Mouse (Mus musculus): ENCODE measurements around the gene Slc22a12.

- no peak for TF ChIP-seq MAX (IDR thresholded peaks at IDR 0.05; ENCODE audit: low read length)
- TF ChIP-seq EP300 (IDR thresholded peaks at IDR 0.05; ENCODE audit: low read depth in 1 of 2, low read length in 2 of 2): no peak
- no peak for TF ChIP-seq CTCF (IDR thresholded peaks at IDR 0.05 in 2 of 3, conservative IDR thresholded peaks at IDR 0.05 in 1 of 3; ENCODE audit: control insufficient read depth in 1 of 3, insufficient read depth in 1 of 3, low read depth in 2 of 3, low read length in 3 of 3, poor library complexity in 1 of 3, severe bottlenecking in 1 of 3)
These were observed 14.8 kb downstream of the Slc22a12 start for GRCm38 (mm10) chr19:6527839-6528531.
